Mouse (Mus musculus): ENCODE results near the gene Cks2.
"Not testable (repeated sequence)": the region's sequence is repeated elsewhere in the genome, so short reads cannot be mapped to it uniquely, and the experiment has no call there.

Gene Cks2

GRCm38 (mm10) chr13:51644829-51645789, at the start of gene Cks2:
Gene Cks2, plus strand, starts transcription at chr13:51645232.
- peak; percentile 98 for DNase-seq (ENCODE audit: low read depth)

- DNase-seq (ENCODE audit: low read depth): no peak
Observed at GRCm38 (mm10) chr13:51595404-51595803, 49.6 kb upstream of the Cks2 start.

- no peak for DNase-seq (ENCODE audit: low read depth)
Observed at GRCm38 (mm10) chr13:51598063-51598462, 47.0 kb upstream of the Cks2 start.

- DNase-seq (ENCODE audit: low read depth): no peak
Observed at GRCm38 (mm10) chr13:51600169-51600568, 44.9 kb upstream of the Cks2 start.

- no peak for DNase-seq (ENCODE audit: low read depth)
Observed at GRCm38 (mm10) chr13:51602764-51603163, 42.3 kb upstream of the Cks2 start.

GRCm38 (mm10) chr13:51603221-51603893, 41.7 kb upstream of the Cks2 start:
- DNase-seq (ENCODE audit: low read depth): peak; percentile 39

- no peak for DNase-seq (ENCODE audit: low read depth)
Observed at GRCm38 (mm10) chr13:51603894-51604244, 41.2 kb upstream of the Cks2 start.

- peak; percentile 11 for DNase-seq (ENCODE audit: low read depth)
Observed at GRCm38 (mm10) chr13:51609231-51609630, 35.8 kb upstream of the Cks2 start.

- no peak for DNase-seq (ENCODE audit: low read depth)
Observed at GRCm38 (mm10) chr13:51611060-51611459, 34.0 kb upstream of the Cks2 start.

GRCm38 (mm10) chr13:51611500-51611899, 33.5 kb upstream of the Cks2 start:
- DNase-seq (ENCODE audit: low read depth): no peak

GRCm38 (mm10) chr13:51615815-51616214, 29.2 kb upstream of the Cks2 start:
- peak; percentile 18 for DNase-seq (ENCODE audit: low read depth)

GRCm38 (mm10) chr13:51616417-51617044, 28.5 kb upstream of the Cks2 start:
- peak; percentile 69 for DNase-seq (ENCODE audit: low read depth)

GRCm38 (mm10) chr13:51617306-51617705, 27.7 kb upstream of the Cks2 start:
- DNase-seq (ENCODE audit: low read depth): no peak

- peak; percentile 74 for DNase-seq (ENCODE audit: low read depth)
Observed at GRCm38 (mm10) chr13:51617861-51618260, 27.2 kb upstream of the Cks2 start.

GRCm38 (mm10) chr13:51618602-51619001, 26.4 kb upstream of the Cks2 start:
- no peak for DNase-seq (ENCODE audit: low read depth)

GRCm38 (mm10) chr13:51622626-51623025, 22.4 kb upstream of the Cks2 start:
- no peak for DNase-seq (ENCODE audit: low read depth)

GRCm38 (mm10) chr13:51623678-51624077, 21.4 kb upstream of the Cks2 start:
- no peak for DNase-seq (ENCODE audit: low read depth)

GRCm38 (mm10) chr13:51628273-51628848, 16.7 kb upstream of the Cks2 start:
- DNase-seq (ENCODE audit: low read depth): no peak

GRCm38 (mm10) chr13:51631354-51631992, 13.6 kb upstream of the Cks2 start:
- DNase-seq (ENCODE audit: low read depth): no peak

- no peak for DNase-seq (ENCODE audit: low read depth)
Observed at GRCm38 (mm10) chr13:51632560-51633218, 12.3 kb upstream of the Cks2 start.

GRCm38 (mm10) chr13:51635384-51635783, 9.6 kb upstream of the Cks2 start:
- not testable (repeated sequence) for DNase-seq (ENCODE audit: low read depth)
